Mouse (Mus musculus) lung, postnatal 0 days (tissue): ENCODE data around the gene Pnpla2.

Experiments
- CTCF ChIP-seq: IDR thresholded peaks from 2 replicates; pipeline ENCODE4 v1.5.1; 2016; ENCODE audit warnings: antibody characterized with exemption, mild to moderate bottlenecking
- EP300 ChIP-seq: IDR thresholded peaks from 2 replicates; pipeline ENCODE4 v1.6.1; 2016; ENCODE audit warnings: antibody characterized with exemption, mild to moderate bottlenecking, control low read depth

DNA sequence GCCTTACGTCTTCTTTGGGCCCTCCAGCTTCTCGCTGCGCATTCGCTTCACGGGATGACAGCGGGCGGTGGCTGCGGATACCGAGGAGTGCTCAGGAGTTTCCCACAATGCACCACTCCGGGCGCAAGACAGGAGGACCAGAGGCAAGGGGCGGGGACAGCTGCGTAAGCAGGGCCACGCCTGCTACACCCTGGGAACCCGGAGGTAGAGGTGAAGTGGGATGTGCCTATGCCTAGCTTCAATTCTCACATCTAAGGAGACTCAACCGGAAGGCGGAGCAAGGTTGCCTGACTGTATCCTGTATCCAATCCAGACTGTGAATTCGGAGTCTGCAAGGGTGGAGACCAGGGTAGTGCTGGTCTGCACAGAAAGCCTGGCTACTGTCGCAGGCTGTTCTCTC, 25.7 kb upstream of the Pnpla2 start, which contains the start of gene Cend1:
- TF ChIP-seq EP300 (no peak), CTCF (no peak)
